Mouse (Mus musculus) 3134 (cell line): ENCODE measurements around the gene Serpina16.

Source experiments
- DNase-seq: peaks from one replicate; pipeline ENCODE4 v3.0.0-alpha.2; 2011; ENCODE audit warnings: low spot score; ENCODE audit not compliant: insufficient read length; ENCODE audit errors: extremely low read depth

Serpina16 gene

GRCm38 (mm10) chr12:103659171-103659570, 16.8 kb downstream of the Serpina16 start:
- no peak for DNase-seq

GRCm38 (mm10) chr12:103657991-103658390, 17.9 kb downstream of the Serpina16 start:
- DNase-seq, result no peak

GRCm38 (mm10) chr12:103656848-103657626, 18.9 kb downstream of the Serpina16 start, which contains the start of gene Serpina6:
Serpina6 (minus strand) TSS chr12:103657212.
- no peak for DNase-seq

GRCm38 (mm10) chr12:103655123-103656044, 20.6 kb downstream of the Serpina16 start:
- DNase-seq, result no peak

- no peak for DNase-seq
Observed at GRCm38 (mm10) chr12:103653836-103654235, 22.1 kb downstream of the Serpina16 start.

GRCm38 (mm10) chr12:103646314-103646713, 29.6 kb downstream of the Serpina16 start:
- DNase-seq, result no peak

GRCm38 (mm10) chr12:103644601-103645000, 31.3 kb downstream of the Serpina16 start:
- no peak for DNase-seq

- no peak for DNase-seq
Observed at GRCm38 (mm10) chr12:103643818-103644217, 32.1 kb downstream of the Serpina16 start.

GRCm38 (mm10) chr12:103643336-103643735, 32.6 kb downstream of the Serpina16 start:
- no peak for DNase-seq

GRCm38 (mm10) chr12:103635846-103636245, 40.1 kb downstream of the Serpina16 start:
- DNase-seq, result no peak

GRCm38 (mm10) chr12:103634430-103634829, 41.5 kb downstream of the Serpina16 start:
- DNase-seq, result no peak

- DNase-seq, result no peak
Observed at GRCm38 (mm10) chr12:103631203-103631612, 44.7 kb downstream of the Serpina16 start, which contains the start of gene Serpina10. Serpina10 (minus strand) TSS chr12:103631444.
